Mouse (Mus musculus) megakaryocyte, embryonic 14.5 days (primary cell): ENCODE data around the gene Tmem139.

Experiments used
- FLI1 ChIP-seq: IDR thresholded peaks from 2 replicates; pipeline ENCODE4 v1.6.1; 2012; ENCODE audit warnings: low read length, inconsistent platforms, mixed read lengths
- GATA1 ChIP-seq: IDR thresholded peaks from 3 replicates; pipeline ENCODE4 v1.6.1; 2012; ENCODE audit warnings: mixed read lengths, low read length, inconsistent platforms, borderline replicate concordance

GRCm38 (mm10) chr6:42222286-42222685, 39.5 kb upstream of the Tmem139 start:
- no peak for TF ChIP-seq FLI1
- TF ChIP-seq GATA1: no peak
